Mouse (Mus musculus) lung, postnatal 0 days (tissue): ENCODE data around the gene Gpr143. TPM values are rescaled to one million over a fixed set of nuclear protein-coding genes. Genes with fewer than 3 reads are reported as not detected.

Source experiments
- ATAC-seq: fragments of 200-750 bp; cut with Nextera tagmentation; 2 replicates; pipeline ENCODE4 v1.8.0; 2017; ENCODE audit warnings: moderate library complexity
- DNase-seq: peaks from one replicate; pipeline ENCODE4 v3.0.0-alpha.2; 2016; ENCODE audit warnings: low spot score
- H3K27ac ChIP-seq: fragments of 300-500 bp; sonication (generic); 2 replicates; pipeline ENCODE4 v1.5.1; 2014; ENCODE audit warnings: antibody characterized with exemption, mild to moderate bottlenecking, low read length, mixed read lengths
- H3K27me3 ChIP-seq: fragments of 300-500 bp; sonication (generic); replicated peaks from 2 replicates; pipeline ENCODE4 v1.6.1; 2014; ENCODE audit warnings: low read length, mixed read lengths; ENCODE audit not compliant: insufficient read depth
- H3K36me3 ChIP-seq: fragments of 300-500 bp; sonication (generic); 2 replicates; pipeline ENCODE4 v1.6.1; 2014; ENCODE audit warnings: low read length, mixed read lengths; ENCODE audit not compliant: insufficient read depth
- H3K4me1 ChIP-seq: fragments of 300-500 bp; sonication (generic); 2 replicates; pipeline ENCODE4 v1.6.1; 2014; ENCODE audit warnings: antibody characterized with exemption, low read depth, low read length, mixed read lengths; ENCODE audit not compliant: insufficient read depth
- H3K4me2 ChIP-seq: fragments of 300-500 bp; sonication (generic); replicated peaks from 2 replicates; pipeline ENCODE4 v1.6.1; 2014; ENCODE audit warnings: low read depth, mild to moderate bottlenecking, low read length, moderate library complexity, mixed read lengths
- H3K4me3 ChIP-seq: fragments of 300-500 bp; sonication (generic); 2 replicates; pipeline ENCODE4 v1.5.1; 2014; ENCODE audit warnings: low read depth, low read length
- H3K9ac ChIP-seq: fragments of 300-500 bp; sonication (generic); replicated peaks from 2 replicates; pipeline ENCODE4 v1.6.1; 2014; ENCODE audit warnings: low read depth, mild to moderate bottlenecking
- H3K9me3 ChIP-seq: fragments of 300-500 bp; sonication (generic); 2 replicates; pipeline ENCODE4 v1.6.1; 2016; ENCODE audit warnings: low read length, mixed read lengths
- CTCF ChIP-seq: IDR thresholded peaks from 2 replicates; pipeline ENCODE4 v1.5.1; 2016; ENCODE audit warnings: antibody characterized with exemption, mild to moderate bottlenecking
- EP300 ChIP-seq: IDR thresholded peaks from 2 replicates; pipeline ENCODE4 v1.6.1; 2016; ENCODE audit warnings: antibody characterized with exemption, mild to moderate bottlenecking, control low read depth
- WGBS: fragments of 180-500 bp; shearing (Covaris S2); extraction: QIAGEN DNeasy Blood & Tissue Kit; methylation state at CpG from one replicate; pipeline ENCODE4 v1.1.7; 2014; 5-methylcytosine and 5-hydroxymethylcytosine counted together
- polyA plus RNA-seq: library from polyadenylated mRNA; unstranded; fragments of >200 nt; fragmentation: Nextera tagmentation; extraction: Ambion mirVana; gene quantifications from 2 replicates; pipeline ENCODE4 v1.2.1, GENCODE M21; 2015

Gpr143 gene
- 0.08 and 0.12 TPM in 2 replicates for polyA plus RNA-seq

GRCm38 (mm10) chrX:152781720-152782403 is at the start of gene Gpr143:
TSS of gene Gpr143 (plus strand) at chrX:152781921.
- ATAC-seq, result peak; percentile 67
- peak; percentile 29 for DNase-seq
- no peaks in the 10 kb centered on the region for H3K36me3 ChIP-seq
- H3K4me2 ChIP-seq, result peak within 1 kb of the TSS; percentile 33
- TF ChIP-seq EP300 (no peak), CTCF (no peak)
- no peak within 1 kb of the TSS for H3K27ac ChIP-seq
- H3K27me3 ChIP-seq, result no peaks in the 10 kb centered on the region
- 14% methylated on average over 25 of the region's 26 CpGs for WGBS
- H3K4me1 ChIP-seq, result no peaks in the 10 kb centered on the region
- no peak within 1 kb of the TSS for H3K4me3 ChIP-seq
- H3K9ac ChIP-seq, result no peak within 1 kb of the TSS
- H3K9me3 ChIP-seq, result no peaks in the 10 kb centered on the region

- Histone ChIP-seq H3K9ac (no peak overlapping the region), H3K27ac (no peak overlapping the region), H3K4me1 (no peaks in the 10 kb centered on the region), H3K36me3 (no peaks in the 10 kb centered on the region), H3K9me3 (no peaks in the 10 kb centered on the region), H3K4me3 (no peak overlapping the region), H3K27me3 (no peaks in the 10 kb centered on the region), H3K4me2 (no peak overlapping the region)
- peak; percentile 41; the same call in 1 of the 2 replicates for TF ChIP-seq EP300
- no peak for TF ChIP-seq CTCF
- ATAC-seq, result peak; percentile 41; the same call in 1 of the 2 replicates
- peak; percentile 16 for DNase-seq
These were observed 46.4 kb upstream of the Gpr143 start for GRCm38 (mm10) chrX:152735283-152735682.

GRCm38 (mm10) chrX:152738191-152738590 is 43.5 kb upstream of the Gpr143 start:
- ATAC-seq, result no peak
- TF ChIP-seq EP300 (no peak), CTCF (no peak)
- H3K4me2 ChIP-seq, result no peak overlapping the region
- WGBS, result 44% methylated on average over 2 of the region's 2 CpGs
- no peak for DNase-seq
- H3K4me1 ChIP-seq, result no peaks in the 10 kb centered on the region
- no peak overlapping the region for H3K4me3 ChIP-seq
- H3K27ac ChIP-seq, result no peak overlapping the region
- H3K9ac ChIP-seq, result no peak overlapping the region
- no peaks in the 10 kb centered on the region for H3K27me3 ChIP-seq
- no peaks in the 10 kb centered on the region for H3K36me3 ChIP-seq
- H3K9me3 ChIP-seq, result no peaks in the 10 kb centered on the region

- no peak overlapping the region for H3K27ac ChIP-seq
- H3K36me3 ChIP-seq, result no peaks in the 10 kb centered on the region
- no peak overlapping the region for H3K4me2 ChIP-seq
- whole genome bisulfite sequencing, result 62% methylated on average over 4 of the region's 4 CpGs
- ATAC-seq, result no peak
- no peaks in the 10 kb centered on the region for H3K4me1 ChIP-seq
- no peaks in the 10 kb centered on the region for H3K27me3 ChIP-seq
- DNase-seq, result no peak
- H3K4me3 ChIP-seq, result no peak overlapping the region
- no peaks in the 10 kb centered on the region for H3K9me3 ChIP-seq
- no peak overlapping the region for H3K9ac ChIP-seq
- TF ChIP-seq EP300, result no peak
- TF ChIP-seq CTCF, result no peak
These were observed 42.9 kb upstream of the Gpr143 start for GRCm38 (mm10) chrX:152738759-152739368.

- peak; percentile 83 for TF ChIP-seq EP300
- TF ChIP-seq CTCF, result no peak
- H3K9ac ChIP-seq, result no peak overlapping the region
- H3K4me3 ChIP-seq, result no peak overlapping the region
- DNase-seq, result peak; percentile 33
- ATAC-seq, result peak; percentile 58
- H3K27ac ChIP-seq, result peak overlapping the region; percentile 4; the same call in 1 of the 2 replicates
- H3K27me3 ChIP-seq, result no peaks in the 10 kb centered on the region
- no peaks in the 10 kb centered on the region for H3K4me1 ChIP-seq
- H3K4me2 ChIP-seq, result no peak overlapping the region
- no peaks in the 10 kb centered on the region for H3K9me3 ChIP-seq
- H3K36me3 ChIP-seq, result no peaks in the 10 kb centered on the region
These were observed 38.1 kb upstream of the Gpr143 start for GRCm38 (mm10) chrX:152743642-152744041.

GRCm38 (mm10) chrX:152745925-152746324 is 35.8 kb upstream of the Gpr143 start:
- 80% methylated on average over 2 of the region's 2 CpGs for WGBS
- Histone ChIP-seq H3K4me3 (no peak overlapping the region), H3K36me3 (no peaks in the 10 kb centered on the region)

More at GRCm38 (mm10) chrX:152745925-152746324, 35.8 kb upstream of the Gpr143 start:
- Histone ChIP-seq H3K4me2 (no peak overlapping the region), H3K27ac (no peak overlapping the region), H3K27me3 (no peaks in the 10 kb centered on the region), H3K9ac (no peak overlapping the region), H3K4me1 (no peaks in the 10 kb centered on the region), H3K9me3 (no peaks in the 10 kb centered on the region)
- ATAC-seq (no peak), DNase-seq (no peak)
- TF ChIP-seq CTCF (no peak), EP300 (no peak)
